Mouse (Mus musculus) midbrain, embryonic 13.5 days (tissue): ENCODE measurements around the gene Slc22a8. TPM values are rescaled to one million over a fixed set of nuclear protein-coding genes. Genes with fewer than 3 reads are reported as not detected.

Source experiments
- ATAC-seq: fragments of 200-750 bp; cut with Nextera tagmentation; 2 replicates; pipeline ENCODE4 v1.8.0; 2017; ENCODE audit warnings: mild to moderate bottlenecking, moderate TSS enrichment, moderate library complexity
- H3K27ac ChIP-seq: fragments of 300-500 bp; sonication (generic); 2 replicates; pipeline ENCODE4 v1.5.1; 2015; ENCODE audit warnings: inconsistent platforms, mild to moderate bottlenecking, moderate library complexity
- H3K27me3 ChIP-seq: fragments of 300-500 bp; sonication (generic); 2 replicates; pipeline ENCODE4 v1.6.1; 2015; ENCODE audit warnings: mild to moderate bottlenecking, inconsistent platforms
- H3K36me3 ChIP-seq: fragments of 300-500 bp; sonication (generic); 2 replicates; pipeline ENCODE4 v1.6.1; 2015; ENCODE audit warnings: mild to moderate bottlenecking, inconsistent platforms
- H3K4me1 ChIP-seq: fragments of 300-500 bp; sonication (generic); replicated peaks from 2 replicates; pipeline ENCODE4 v1.6.1; 2015; ENCODE audit warnings: inconsistent platforms
- H3K4me2 ChIP-seq: fragments of 300-500 bp; sonication (generic); replicated peaks from 2 replicates; pipeline ENCODE4 v1.6.1; 2015; ENCODE audit warnings: moderate library complexity, mild to moderate bottlenecking, inconsistent platforms
- H3K4me3 ChIP-seq: fragments of 300-500 bp; sonication (generic); replicated peaks from 2 replicates; pipeline ENCODE4 v1.5.1; 2015; ENCODE audit warnings: mild to moderate bottlenecking, inconsistent platforms
- H3K9ac ChIP-seq: fragments of 300-500 bp; sonication (generic); replicated peaks from 2 replicates; pipeline ENCODE4 v1.6.1; 2015; ENCODE audit warnings: mild to moderate bottlenecking, inconsistent platforms
- H3K9me3 ChIP-seq: fragments of 300-500 bp; sonication (generic); 2 replicates; pipeline ENCODE4 v1.6.1; 2016; ENCODE audit warnings: mild to moderate bottlenecking, inconsistent platforms
- WGBS: fragments of 180-500 bp; shearing (Covaris S2); methylation state at CpG from one replicate; pipeline ENCODE4 v1.1.7; 2015; 5-methylcytosine and 5-hydroxymethylcytosine counted together
- polyA plus RNA-seq: library from polyadenylated mRNA; unstranded; fragments of >200 nt; fragmentation: Nextera tagmentation; extraction: Ambion mirVana; gene quantifications from 2 replicates; pipeline ENCODE4 v1.2.1, GENCODE M21; 2015

Slc22a8 gene
- polyA plus RNA-seq, 1 experiment from 2014 or later: 3.8 TPM

DNA sequence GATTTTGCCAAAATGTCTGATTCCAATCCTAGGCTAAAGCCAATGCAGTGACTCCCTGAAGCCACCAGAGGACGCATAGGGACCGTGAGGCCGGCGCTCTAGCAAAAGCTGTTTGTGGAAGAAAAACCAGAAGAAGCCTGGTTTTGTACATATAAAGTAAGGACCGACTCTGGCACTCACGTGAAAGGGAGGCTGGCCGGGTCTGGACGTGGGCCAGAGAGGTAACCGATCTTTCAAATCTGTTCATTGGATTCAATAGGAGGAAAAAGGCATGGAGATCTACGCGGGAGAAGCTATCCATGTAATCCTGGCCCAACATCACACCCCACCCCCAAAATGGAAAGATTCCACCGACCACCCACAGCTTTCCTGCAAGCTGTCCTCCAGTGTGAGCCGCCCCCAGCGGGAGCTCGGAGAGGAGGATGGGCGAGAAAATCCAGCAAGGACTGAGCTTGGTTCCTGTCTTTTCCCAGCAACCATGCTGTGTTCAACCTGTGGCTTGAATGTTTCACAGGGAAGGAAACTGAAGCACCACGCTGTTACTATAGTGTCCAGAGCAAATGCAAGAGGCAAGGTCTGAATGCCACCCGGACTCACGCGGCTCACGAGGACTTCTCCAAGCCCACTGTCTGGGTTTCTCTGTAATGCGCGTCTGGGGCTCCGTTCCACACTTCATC is 12.6 kb upstream of the Slc22a8 start:
- peak overlapping the region; percentile 61 for H3K4me2 ChIP-seq
- peak; percentile 75 for ATAC-seq

DNA sequence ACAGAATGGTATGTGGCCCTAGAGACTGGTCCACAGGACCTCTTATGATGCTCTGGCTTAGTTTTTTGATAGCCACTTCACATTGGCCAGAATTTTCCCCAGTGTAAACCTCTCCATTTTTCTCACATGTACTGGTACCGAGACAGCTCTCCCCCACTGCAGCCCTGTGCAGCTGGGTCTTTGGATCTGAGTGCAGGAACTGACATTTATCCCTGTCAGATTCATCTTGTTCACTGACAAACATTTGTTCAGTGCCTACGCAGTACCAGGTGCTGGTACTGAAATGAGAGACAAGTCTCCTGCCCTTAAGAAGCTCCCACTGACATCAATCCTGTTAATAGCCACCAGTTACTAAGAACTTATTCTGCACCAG is 12.1 kb upstream of the Slc22a8 start:
- Histone ChIP-seq H3K4me1 (peaks cover 7% of the 10 kb centered on the region), H3K4me3 (no peak overlapping the region; the same call in 1 of the 2 replicates), H3K4me2 (peak overlapping the region; percentile 61), H3K27ac (no peak overlapping the region), H3K27me3 (no peaks in the 10 kb centered on the region), H3K36me3 (no peaks in the 10 kb centered on the region), H3K9me3 (no peaks in the 10 kb centered on the region), H3K9ac (0 out of 2 replicates have a peak overlapping the region, but pooled peaks have one; percentile 59)
- peak; percentile 13; the same call in 1 of the 2 replicates for ATAC-seq
- 71% methylated on average over 2 of the region's 2 CpGs for WGBS

More for the DNA sequence above, 12.6 kb upstream of the Slc22a8 start:
- peaks cover 7% of the 10 kb centered on the region for H3K4me1 ChIP-seq
- H3K9ac ChIP-seq: peak overlapping the region; percentile 59
- H3K4me3 ChIP-seq: peak overlapping the region; percentile 27
- no peaks in the 10 kb centered on the region for H3K36me3 ChIP-seq
- 7% methylated on average over 24 of the region's 24 CpGs for WGBS
- no peaks in the 10 kb centered on the region for H3K9me3 ChIP-seq
- no peaks in the 10 kb centered on the region for H3K27me3 ChIP-seq
- no peak overlapping the region for H3K27ac ChIP-seq

GRCm38 (mm10) chr19:8585298-8585697 is 5.8 kb upstream of the Slc22a8 start:
- Histone ChIP-seq H3K9ac (no peak overlapping the region), H3K4me1 (no peaks in the 10 kb centered on the region), H3K4me2 (no peak overlapping the region), H3K4me3 (no peak overlapping the region), H3K27me3 (no peaks in the 10 kb centered on the region), H3K9me3 (no peaks in the 10 kb centered on the region), H3K36me3 (no peaks in the 10 kb centered on the region), H3K27ac (no peak overlapping the region)
- ATAC-seq: no peak
- WGBS: 86% methylated on average over 3 of the region's 3 CpGs

DNA sequence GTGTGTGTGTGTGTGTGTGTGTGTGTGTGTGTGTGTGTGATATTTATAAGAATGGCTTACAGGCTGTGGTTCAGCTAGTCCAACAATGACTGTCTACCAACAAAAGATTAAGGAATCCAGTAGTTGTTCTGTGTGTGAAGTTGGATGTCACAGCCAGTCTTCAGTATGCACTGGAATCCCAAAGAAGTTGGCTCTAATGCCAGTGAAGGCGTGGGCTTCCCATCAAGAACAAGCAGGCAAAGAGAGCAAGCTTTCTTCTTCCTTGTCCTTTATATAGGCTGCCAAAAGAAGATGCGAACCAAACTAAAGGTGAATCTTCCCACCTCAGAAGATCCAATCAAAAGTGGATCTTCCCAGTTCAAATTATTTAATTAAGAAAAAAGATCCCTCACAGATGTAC is 5.2 kb upstream of the Slc22a8 start:
- WGBS: 93% methylated on average over 2 of the region's 2 CpGs
- Histone ChIP-seq H3K36me3 (no peaks in the 10 kb centered on the region), H3K9me3 (no peaks in the 10 kb centered on the region), H3K4me3 (no peak overlapping the region), H3K4me2 (no peak overlapping the region), H3K9ac (no peak overlapping the region), H3K4me1 (0 out of 2 replicates have a peak, but pooled peaks cover under 1% of the 10 kb centered on the region), H3K27ac (no peak overlapping the region), H3K27me3 (no peaks in the 10 kb centered on the region)
- no peak for ATAC-seq

- Histone ChIP-seq H3K4me3 (no peak overlapping the region), H3K9ac (no peak overlapping the region), H3K36me3 (no peaks in the 10 kb centered on the region), H3K4me2 (no peak overlapping the region), H3K9me3 (no peaks in the 10 kb centered on the region), H3K27ac (no peak overlapping the region), H3K27me3 (no peaks in the 10 kb centered on the region), H3K4me1 (0 out of 2 replicates have a peak, but pooled peaks cover 5% of the 10 kb centered on the region)
- 66% methylated on average over 3 of the region's 3 CpGs for WGBS
- no peak for ATAC-seq
Observed at GRCm38 (mm10) chr19:8586350-8586749, 4.7 kb upstream of the Slc22a8 start.

GRCm38 (mm10) chr19:8587315-8587714 is 3.7 kb upstream of the Slc22a8 start:
- 0 out of 2 replicates have a peak, but pooled peaks cover 9% of the 10 kb centered on the region for H3K4me1 ChIP-seq
- no peaks in the 10 kb centered on the region for H3K9me3 ChIP-seq
- H3K27ac ChIP-seq: no peak overlapping the region
- ATAC-seq: no peak
- H3K27me3 ChIP-seq: no peaks in the 10 kb centered on the region
- H3K36me3 ChIP-seq: no peaks in the 10 kb centered on the region
- H3K4me3 ChIP-seq: no peak overlapping the region
- H3K4me2 ChIP-seq: no peak overlapping the region
- 69% methylated on average over 1 of the region's 1 CpGs for WGBS
- no peak overlapping the region for H3K9ac ChIP-seq

DNA sequence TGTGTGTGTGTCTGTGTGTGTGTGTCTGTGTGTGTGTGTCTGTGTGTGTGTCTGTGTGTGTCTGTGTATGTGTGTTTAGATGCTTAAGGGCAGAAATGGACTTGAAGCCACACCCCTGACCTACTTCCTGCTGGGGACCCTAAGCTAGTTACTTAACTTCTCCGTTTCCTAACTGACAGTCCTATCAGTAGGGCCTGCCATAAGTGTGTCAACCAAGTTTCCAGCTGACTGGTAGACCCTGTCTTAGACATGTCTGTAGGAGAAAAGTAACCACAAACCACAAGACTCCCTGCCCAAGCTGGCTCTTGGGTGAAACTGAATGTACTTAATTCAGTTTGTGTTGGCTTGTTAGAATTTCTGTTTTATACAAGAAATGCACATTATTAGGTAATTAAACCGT is 1.1 kb downstream of the Slc22a8 start:
- Histone ChIP-seq H3K36me3 (no peaks in the 10 kb centered on the region), H3K27ac (no peak overlapping the region), H3K4me1 (peaks cover 18% of the 10 kb centered on the region), H3K9me3 (no peaks in the 10 kb centered on the region), H3K4me3 (no peak overlapping the region), H3K27me3 (no peaks in the 10 kb centered on the region), H3K9ac (no peak overlapping the region), H3K4me2 (no peak overlapping the region)
- ATAC-seq: no peak
- WGBS: 71% methylated on average over 2 of the region's 2 CpGs

DNA sequence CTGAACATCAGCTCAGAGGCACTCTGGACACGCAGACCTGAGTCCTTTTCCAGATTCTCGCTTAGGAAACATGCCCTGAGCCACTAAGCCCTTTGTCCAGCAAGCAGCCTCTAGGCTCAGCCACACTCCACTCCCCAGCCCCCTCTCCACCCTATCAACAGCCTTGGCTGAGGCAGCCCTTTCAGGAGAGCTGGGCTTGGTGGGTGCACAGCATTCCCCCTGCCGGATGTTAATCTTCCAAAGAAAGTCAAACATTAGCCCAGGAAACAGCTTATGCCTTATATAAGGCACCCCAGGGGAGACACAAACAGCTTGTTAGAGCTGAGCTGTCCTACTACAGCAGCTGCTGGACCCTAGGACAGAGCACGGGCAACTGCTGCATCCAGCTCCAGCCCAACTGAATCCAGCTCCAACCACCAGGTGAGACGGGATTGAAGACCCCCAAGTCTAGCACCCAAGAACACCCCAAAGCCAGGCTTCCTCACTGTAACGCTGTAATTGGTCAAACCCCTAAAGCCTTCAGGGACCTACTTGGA is 1.9 kb downstream of the Slc22a8 start:
- Histone ChIP-seq H3K27ac (no peak overlapping the region), H3K4me3 (no peak overlapping the region), H3K9ac (no peak overlapping the region), H3K27me3 (no peaks in the 10 kb centered on the region), H3K9me3 (no peaks in the 10 kb centered on the region), H3K4me2 (no peak overlapping the region), H3K36me3 (no peaks in the 10 kb centered on the region), H3K4me1 (peaks cover 18% of the 10 kb centered on the region)
- no peak for ATAC-seq
- WGBS: 60% methylated on average over 6 of the region's 6 CpGs

DNA sequence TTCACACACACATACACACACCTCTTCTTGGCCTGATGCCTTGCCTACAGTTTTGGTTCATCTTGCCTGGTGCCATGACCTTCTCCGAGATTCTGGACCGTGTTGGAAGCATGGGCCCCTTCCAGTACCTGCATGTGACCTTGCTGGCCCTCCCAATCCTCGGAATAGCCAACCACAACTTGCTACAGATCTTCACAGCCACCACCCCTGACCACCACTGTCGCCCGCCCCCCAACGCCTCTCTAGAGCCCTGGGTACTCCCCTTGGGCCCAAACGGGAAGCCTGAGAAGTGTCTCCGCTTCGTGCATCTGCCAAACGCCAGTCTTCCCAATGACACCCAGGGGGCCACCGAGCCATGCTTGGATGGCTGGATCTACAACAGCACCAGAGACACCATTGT is 2.8 kb downstream of the Slc22a8 start:
- no peak for ATAC-seq
- Histone ChIP-seq H3K4me2 (no peak overlapping the region), H3K4me1 (peaks cover 18% of the 10 kb centered on the region), H3K27ac (no peak overlapping the region), H3K27me3 (no peaks in the 10 kb centered on the region), H3K9me3 (no peaks in the 10 kb centered on the region), H3K4me3 (no peak overlapping the region), H3K9ac (no peak overlapping the region), H3K36me3 (no peaks in the 10 kb centered on the region)
- 85% methylated on average over 11 of the region's 11 CpGs for WGBS

DNA sequence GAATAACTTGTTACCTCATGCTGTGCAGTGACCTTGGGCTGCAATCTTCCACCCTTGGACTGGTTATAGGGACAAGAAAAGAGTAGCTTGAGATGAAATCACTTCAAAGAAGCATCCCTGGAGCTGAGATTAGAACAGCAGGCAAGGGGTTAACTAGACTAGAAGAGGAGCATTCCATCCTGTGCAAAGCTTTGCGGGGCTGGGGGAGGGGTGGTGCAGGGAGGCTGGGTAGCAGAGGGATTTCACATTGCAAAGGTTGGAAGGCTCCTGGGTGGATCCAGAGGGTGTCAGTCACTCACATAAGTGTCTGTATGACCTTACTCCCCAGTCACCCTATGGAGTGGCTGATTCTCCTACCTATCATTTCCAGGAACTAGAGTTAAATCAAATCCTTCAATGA is 3.5 kb downstream of the Slc22a8 start:
- no peak overlapping the region for H3K4me3 ChIP-seq
- H3K27me3 ChIP-seq: no peaks in the 10 kb centered on the region
- H3K9ac ChIP-seq: no peak overlapping the region
- H3K9me3 ChIP-seq: no peaks in the 10 kb centered on the region
- peaks cover 18% of the 10 kb centered on the region for H3K4me1 ChIP-seq
- 4% methylated on average over 1 of the region's 1 CpGs for WGBS
- no peak overlapping the region for H3K4me2 ChIP-seq
- ATAC-seq: no peak
- H3K27ac ChIP-seq: no peak overlapping the region
- H3K36me3 ChIP-seq: no peaks in the 10 kb centered on the region

GRCm38 (mm10) chr19:8597269-8597668 is 6.2 kb downstream of the Slc22a8 start:
- no peak for ATAC-seq

DNA sequence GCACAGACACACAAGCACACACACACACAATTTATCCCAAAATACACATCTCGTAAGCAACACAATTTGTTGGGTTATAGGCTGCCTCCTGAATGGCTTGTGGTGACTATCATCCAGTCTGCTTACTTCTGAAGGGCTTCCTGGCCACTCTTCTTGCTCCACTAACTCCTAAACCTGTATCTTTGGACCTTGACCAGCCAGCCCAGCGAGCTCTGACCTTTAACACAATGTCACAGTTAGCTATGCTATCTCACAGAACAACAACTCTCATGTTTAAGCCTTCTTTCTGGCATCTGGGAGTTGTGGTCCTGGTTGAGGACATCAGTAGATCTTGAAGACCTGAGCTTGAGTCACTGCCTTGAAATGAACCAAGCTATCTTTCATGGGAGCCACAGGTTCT is 8.2 kb downstream of the Slc22a8 start:
- Histone ChIP-seq H3K9me3 (no peaks in the 10 kb centered on the region), H3K4me1 (peaks cover 6% of the 10 kb centered on the region), H3K9ac (no peak overlapping the region), H3K27me3 (no peaks in the 10 kb centered on the region), H3K4me3 (no peak overlapping the region), H3K36me3 (no peaks in the 10 kb centered on the region), H3K27ac (no peak overlapping the region), H3K4me2 (no peak overlapping the region)
- WGBS: 74% methylated on average over 2 of the region's 2 CpGs
- ATAC-seq: no peak

More at GRCm38 (mm10) chr19:8597269-8597668, 6.2 kb downstream of the Slc22a8 start:
- no peaks in the 10 kb centered on the region for H3K9me3 ChIP-seq
- H3K4me2 ChIP-seq: no peak overlapping the region
- peaks cover 9% of the 10 kb centered on the region for H3K4me1 ChIP-seq
- no peaks in the 10 kb centered on the region for H3K27me3 ChIP-seq
- H3K36me3 ChIP-seq: no peaks in the 10 kb centered on the region
- H3K4me3 ChIP-seq: no peak overlapping the region
- no peak overlapping the region for H3K9ac ChIP-seq
- H3K27ac ChIP-seq: no peak overlapping the region
- WGBS: 52% methylated on average over 4 of the region's 4 CpGs

- H3K36me3 ChIP-seq: no peaks in the 10 kb centered on the region
- no peaks in the 10 kb centered on the region for H3K9me3 ChIP-seq
- ATAC-seq: no peak
- H3K4me2 ChIP-seq: no peak overlapping the region
- H3K27ac ChIP-seq: no peak overlapping the region
- H3K4me3 ChIP-seq: no peak overlapping the region
- H3K27me3 ChIP-seq: no peaks in the 10 kb centered on the region
- no peaks in the 10 kb centered on the region for H3K4me1 ChIP-seq
- H3K9ac ChIP-seq: no peak overlapping the region
Observed at GRCm38 (mm10) chr19:8601922-8602321, 10.9 kb downstream of the Slc22a8 start.
